Comparison of ENCODE assay signal across 14 mouse cellular contexts in genomic region chr15:28105956-28106355, GRCm38 (mm10).
A peak's percentile ranks its signal among the peaks of the same experiment; 100 is the strongest.
DNase-seq lines count a peak whose midpoint lies in the region; ATAC-seq lines count a peak whose summit lies in the region.
"Had no signal": no experiment of that assay in that cellular context is flagged by ENCODE, and none has a peak within 500 bp of the region (broad histone marks: within the 10 kb centered on the region; RNA-seq: fewer than 3 reads in every experiment).

No protein-coding gene starts in this region.

- peak; percentile 3 to 38 for DNase-seq in adrenal gland, adult (ENCODE audit: inconsistent age in 2 of 2, low spot score in 1 of 2)
- DNase-seq in adrenal gland, adult 8-10 months: no peak
- peak; percentile 5 for DNase-seq in liver
- no peak for DNase-seq in liver, embryonic 11.5 days (ENCODE audit: low spot score)
- DNase-seq in kidney, postnatal 14 days: peak; percentile 12
- no peak for DNase-seq in spleen, adult 12 weeks (ENCODE audit: low spot score)
- DNase-seq: gastrocnemius, postnatal 14 days; retina, postnatal 1 day; thymus, postnatal 36 days had no signal

- H3K27ac ChIP-seq in liver, embryonic 11.5 days (ENCODE audit: low read depth, low read length): no peak overlapping the region
- H3K27ac ChIP-seq: hindbrain, postnatal 0 days; limb, embryonic 12.5 days; midbrain, embryonic 12.5 days had no signal

- H3K4me1 ChIP-seq in liver, embryonic 11.5 days (replicated peaks; ENCODE audit: control insufficient read depth, insufficient read depth, low read length): no peaks in the 10 kb centered on the region
- H3K4me1 ChIP-seq: limb, embryonic 12.5 days had no signal

- H3K36me3 ChIP-seq in liver, embryonic 11.5 days (ENCODE audit: control insufficient read depth, insufficient read depth, low read length): no peaks in the 10 kb centered on the region
- H3K36me3 ChIP-seq: limb, embryonic 12.5 days; midbrain, embryonic 12.5 days had no signal

- H3K27me3 ChIP-seq in liver, embryonic 11.5 days (replicated peaks; ENCODE audit: control insufficient read depth, insufficient read depth, low read length): no peaks in the 10 kb centered on the region
- H3K27me3 ChIP-seq: limb, embryonic 12.5 days; midbrain, embryonic 12.5 days had no signal

- H3K4me2 ChIP-seq in liver, embryonic 11.5 days: no peak overlapping the region
- H3K4me2 ChIP-seq: limb, embryonic 12.5 days; midbrain, embryonic 12.5 days had no signal

- H3K9ac ChIP-seq in liver, embryonic 11.5 days (ENCODE audit: low read depth, low read length): no peak overlapping the region
- H3K9ac ChIP-seq: limb, embryonic 12.5 days; midbrain, embryonic 12.5 days had no signal

- 32% methylated on average over 5 of the region's 5 CpGs for WGBS in liver, embryonic 11.5 days

- ATAC-seq in liver, embryonic 11.5 days (replicated peaks; ENCODE audit: low FRiP score): no peak
- ATAC-seq in megakaryocyte progenitor cell, adult 5-6 weeks (replicated peaks; ENCODE audit: poor library complexity): peak; percentile 52
- ATAC-seq in cerebellum, adult (ENCODE audit: insufficient number of reproducible peaks, low FRiP score, low TSS enrichment): no peak
- ATAC-seq: hindbrain, postnatal 0 days had no signal

- no peaks in the 10 kb centered on the region for H3K9me3 ChIP-seq in liver, embryonic 11.5 days (ENCODE audit: control insufficient read depth, low read length)
- H3K9me3 ChIP-seq: limb, embryonic 12.5 days; midbrain, embryonic 12.5 days had no signal

- H3K4me3 ChIP-seq in liver, embryonic 11.5 days (ENCODE audit: low read depth, low read length): no peak overlapping the region
- H3K4me3 ChIP-seq: limb, embryonic 12.5 days; midbrain, embryonic 12.5 days had no signal

Comparison
In these comparisons a context has a peak if more than half of its experiments do, and no peak if none do; other contexts are left out.
1. DNase-seq: peak in adrenal gland, adult (2 of 2), liver (single experiment) and kidney, postnatal 14 days (single experiment); none in adrenal gland, adult 8-10 months (single experiment), liver, embryonic 11.5 days (single experiment) and spleen, adult 12 weeks (single experiment).